Comparison of ENCODE assay signal across 38 mouse cellular contexts in the genomic region with DNA sequence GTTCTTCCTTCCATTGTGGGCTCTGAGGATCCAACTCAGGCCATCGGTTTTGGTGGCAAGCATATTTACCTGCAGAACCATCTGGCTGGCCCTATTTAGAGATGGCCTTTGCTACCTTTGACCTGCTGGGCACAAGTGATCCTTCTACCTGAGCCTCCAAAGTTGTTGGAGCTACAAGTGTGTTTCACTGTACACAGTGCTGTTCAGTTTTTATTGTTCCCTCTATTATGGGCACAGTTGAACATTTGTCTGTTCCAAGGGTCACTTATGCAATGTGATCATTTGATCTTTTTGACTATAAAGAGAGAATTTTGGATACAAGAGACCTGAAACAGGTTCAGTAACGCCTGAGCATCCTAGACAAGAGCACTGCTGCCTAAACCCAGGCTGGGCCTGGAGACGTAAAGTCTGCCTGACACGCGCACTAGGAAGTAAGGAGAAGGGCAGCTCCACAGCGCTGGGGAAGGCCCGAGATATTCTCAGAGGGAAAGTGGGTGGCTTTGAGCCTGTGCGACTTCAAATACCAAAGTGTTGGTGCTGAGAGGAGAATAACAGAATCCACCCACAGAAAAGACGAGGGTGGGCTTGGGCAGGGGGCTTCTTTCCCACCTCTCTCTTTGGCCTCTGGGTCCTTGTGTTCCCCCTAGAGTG. TPM values are rescaled to one million over a fixed set of nuclear protein-coding genes. Genes with fewer than 3 reads are reported as not detected.
"Had no signal": no experiment of that assay in that cellular context is flagged by ENCODE, and none has a peak within 500 bp of the region (broad histone marks: within the 10 kb centered on the region; RNA-seq: fewer than 3 reads in every experiment).

No protein-coding gene starts in this region.

- DNase-seq: forebrain, postnatal 0 days; gastrocnemius, postnatal 14 days; gastrocnemius, postnatal 36 days; heart, adult 18-20 months; kidney, adult 11 months; kidney, adult 2 months; kidney, adult 9 months; kidney, postnatal 14 days; kidney, postnatal 36 days; layer of hippocampus, adult 9-11 months; layer of hippocampus, postnatal 36 days; left cerebral cortex, postnatal 4 days; liver, embryonic 13.5 days; lung, adult 18-20 months had no signal

- H3K27ac ChIP-seq: hindbrain, embryonic 13.5 days; hindbrain, embryonic 15.5 days; hindbrain, postnatal 0 days; kidney, embryonic 15.5 days; kidney, postnatal 0 days; limb, embryonic 13.5 days; limb, embryonic 15.5 days; liver, embryonic 13.5 days; liver, embryonic 15.5 days had no signal

- H3K36me3 ChIP-seq: limb, embryonic 13.5 days; liver, embryonic 13.5 days; liver, embryonic 15.5 days had no signal

- H3K9ac ChIP-seq: forebrain, postnatal 0 days; hindbrain, embryonic 13.5 days; hindbrain, embryonic 15.5 days; kidney, embryonic 15.5 days; limb, embryonic 15.5 days; liver, embryonic 13.5 days; liver, embryonic 15.5 days had no signal

- H3K4me1 ChIP-seq: kidney, embryonic 15.5 days; limb, embryonic 15.5 days had no signal

- H3K4me3 ChIP-seq: hindbrain, embryonic 13.5 days; hindbrain, embryonic 15.5 days; kidney, embryonic 15.5 days; limb, embryonic 13.5 days; limb, embryonic 15.5 days; liver, embryonic 13.5 days; liver, embryonic 15.5 days had no signal

- H3K9me3 ChIP-seq: hindbrain, embryonic 13.5 days; hindbrain, embryonic 15.5 days; kidney, embryonic 15.5 days; limb, embryonic 13.5 days; limb, embryonic 15.5 days; liver, embryonic 13.5 days; liver, embryonic 15.5 days had no signal

- H3K27me3 ChIP-seq: hindbrain, embryonic 13.5 days; hindbrain, embryonic 15.5 days; kidney, embryonic 15.5 days; limb, embryonic 13.5 days; limb, embryonic 15.5 days; liver, embryonic 13.5 days; liver, embryonic 15.5 days had no signal

- H3K4me2 ChIP-seq: hindbrain, embryonic 13.5 days; hindbrain, embryonic 15.5 days; kidney, embryonic 15.5 days; limb, embryonic 13.5 days; limb, embryonic 15.5 days; liver, embryonic 11.5 days; liver, embryonic 13.5 days; liver, embryonic 15.5 days had no signal

- ATAC-seq: forebrain, postnatal 0 days; hindbrain, postnatal 0 days; intestine, embryonic 16.5 days had no signal

RNA-seq across cellular contexts. Expression of a gene that starts 30.7 kb away (rescaled TPM):
- total RNA-seq: hematopoietic stem cell, adult 5-6 weeks had no signal

RNA-seq across cellular contexts. Expression of a gene that starts 48.1 kb away (rescaled TPM):
- total RNA-seq: gastrocnemius, adult 18-20 months; gastrocnemius, postnatal 14 days; gastrocnemius, postnatal 36 days; heart, adult 18-20 months; heart, postnatal 25 days; hematopoietic stem cell, adult 5-6 weeks; layer of hippocampus, adult 18-20 months; layer of hippocampus, adult 8-10 months; layer of hippocampus, postnatal 14 days; layer of hippocampus, postnatal 36 days; left cerebral cortex, adult 18-20 months; left cerebral cortex, postnatal 10 days had no signal
- polyA plus RNA-seq: forebrain, postnatal 0 days; gonadal fat pad, adult 2 months; heart, embryonic 14.5 days; heart, postnatal 0 days; intestine, embryonic 14.5 days; intestine, embryonic 16.5 days; kidney, adult 2 months; kidney, embryonic 15.5 days; kidney, postnatal 0 days; large intestine, adult 2 months; limb, embryonic 11.5 days; limb, embryonic 13.5 days; limb, embryonic 15.5 days; liver, embryonic 11.5 days; liver, embryonic 13.5 days; liver, embryonic 15.5 days had no signal
